Mouse (Mus musculus) heart, adult 2 months (tissue): ENCODE results near the gene Itgb3bp. TPM values are rescaled to one million over a fixed set of nuclear protein-coding genes. Genes with fewer than 3 reads are reported as not detected.

Experiments used
- DNase-seq, 2 experiments: peaks; one replicate each; pipeline ENCODE4 v3.0.0; 2021
- H3K27ac ChIP-seq: fragments of 200-600 bp; 2 replicates; pipeline ENCODE4 v1.8.1; 2022
- H3K27me3 ChIP-seq: fragments of 200-500 bp; 2 replicates; pipeline ENCODE4 v1.6.1; 2012; ENCODE audit warnings: mild to moderate bottlenecking, low read length, inconsistent platforms, mixed read lengths; ENCODE audit not compliant: control insufficient read depth, insufficient read depth
- H3K36me3 ChIP-seq: fragments of 200-500 bp; 2 replicates; pipeline ENCODE4 v1.6.1; 2012; ENCODE audit warnings: low read length, inconsistent platforms; ENCODE audit not compliant: control insufficient read depth, insufficient read depth
- H3K4me1 ChIP-seq: fragments of 200-500 bp; 2 replicates; pipeline ENCODE4 v1.6.1; 2011; ENCODE audit warnings: low read length; ENCODE audit not compliant: control insufficient read depth, insufficient read depth
- H3K4me3 ChIP-seq: fragments of 200-600 bp; 2 replicates; pipeline ENCODE4 v1.8.1; 2022
- H3K79me2 ChIP-seq: fragments of 200-500 bp; replicated peaks from 2 replicates; pipeline ENCODE4 v1.6.1; 2012; ENCODE audit warnings: mild to moderate bottlenecking, inconsistent platforms, low read length, moderate library complexity, mixed read lengths; ENCODE audit not compliant: control insufficient read depth, insufficient read depth
- H3K9ac ChIP-seq: fragments of 200-500 bp; 2 replicates; pipeline ENCODE4 v1.6.1; 2012; ENCODE audit warnings: low read depth, mild to moderate bottlenecking, control low read depth, inconsistent platforms, low read length, mixed read lengths
- CTCF ChIP-seq: fragments of 200-600 bp; IDR thresholded peaks from 2 replicates; pipeline ENCODE4 v1.8.1; 2022; ENCODE audit warnings: antibody characterized with exemption, mild to moderate bottlenecking, moderate library complexity
- EP300 ChIP-seq: fragments of 200-500 bp; IDR thresholded peaks from 2 replicates; pipeline ENCODE4 v1.6.1; 2011; ENCODE audit warnings: low read depth, low read length, control low read depth; ENCODE audit not compliant: insufficient read depth
- POLR2A ChIP-seq: fragments of 200-500 bp; IDR thresholded peaks from 2 replicates; pipeline ENCODE4 v1.6.1; 2011; ENCODE audit warnings: mild to moderate bottlenecking, low read depth, low read length, control low read depth; ENCODE audit not compliant: insufficient read depth
- WGBS: fragments of 180-500 bp; shearing (Covaris S2); methylation state at CpG from one replicate; pipeline ENCODE4 v1.1.7; 2018; 5-methylcytosine and 5-hydroxymethylcytosine counted together
- intact Hi-C: fragments of 180-260 bp; cut with DNase I; formaldehyde crosslinking; loops from one replicate; pipeline ENCODE4 v1.15.1; 2025
- polyA plus RNA-seq: library from polyadenylated mRNA; depleted of rRNA; stranded (reverse); fragments of >200 nt; gene quantifications from 2 replicates; pipeline ENCODE4 v1.2.3, GENCODE M21; 2012
- total RNA-seq, 2 experiments: library from RNA; stranded (reverse); gene quantifications; 2 replicates each; pipeline ENCODE4 v1.2.3; 2021

Gene Itgb3bp
- total and polyA plus RNA-seq, 3 experiments, result 0.86 to 5.0 (median 4.9) TPM

DNA sequence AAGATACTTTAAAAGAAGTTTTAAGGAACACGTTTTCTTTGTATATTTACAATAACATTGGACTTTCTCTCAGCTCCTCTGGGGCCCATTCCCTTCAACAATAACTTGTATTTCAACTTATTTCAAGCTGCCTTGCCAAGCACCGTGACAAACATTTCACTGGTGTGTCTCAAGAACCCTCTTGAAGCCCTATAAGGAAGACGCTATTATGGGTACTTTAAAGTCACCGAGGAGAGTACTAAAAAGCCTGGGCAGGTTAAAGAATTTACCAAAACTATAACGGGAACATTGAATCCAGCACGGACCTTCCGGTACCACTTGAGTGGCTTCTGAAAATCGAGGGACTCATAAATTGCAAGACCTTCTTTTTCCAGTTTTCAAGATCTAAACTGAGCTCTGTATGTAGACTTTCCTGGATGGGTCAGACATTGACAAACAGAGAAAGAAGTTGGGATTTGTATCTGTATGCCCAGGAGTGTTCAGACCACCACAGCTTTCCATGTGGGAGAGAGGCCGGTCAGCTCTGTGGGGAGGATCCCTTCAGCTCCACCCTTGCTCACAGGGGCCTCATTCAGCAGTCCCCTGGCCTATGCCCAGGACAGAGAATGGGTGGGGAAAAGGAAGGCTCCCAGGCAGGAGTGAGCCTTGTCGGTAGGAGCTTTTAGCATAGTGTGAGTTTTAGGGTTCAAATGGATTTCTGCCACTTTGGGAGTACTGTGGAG is 1.1 kb upstream of the Itgb3bp start:
- 33% methylated on average over 10 of the region's 10 CpGs for WGBS
- intact Hi-C loops, result no loop called here
- H3K9ac ChIP-seq, result peak overlapping the region; percentile 37
- no peaks in the 10 kb centered on the region for H3K27me3 ChIP-seq
- TF ChIP-seq CTCF (no peak), POLR2A (no peak), EP300 (no peak)
- no peaks in the 10 kb centered on the region for H3K79me2 ChIP-seq
- peak overlapping the region; percentile 93 for H3K27ac ChIP-seq
- peaks cover 1% of the 10 kb centered on the region; the same call in 1 of the 2 replicates for H3K4me1 ChIP-seq
- peak; percentile 48 to 50 for DNase-seq
- H3K4me3 ChIP-seq, result peak overlapping the region; percentile 88
- H3K36me3 ChIP-seq, result no peaks in the 10 kb centered on the region; the same call in 1 of the 2 replicates

GRCm38 (mm10) chr4:99929149-99929612 is 432 bp downstream of the Itgb3bp start, which contains the start of gene Pgm1:
Pgm1 (plus strand) TSS chr4:99929414.
- intact Hi-C loops, result loop anchor here (10.0 kb wide), 1 partner anchor 214 kb away; the partner anchor contains the start of gene Alg6
- H3K4me1 ChIP-seq, result peaks cover 1% of the 10 kb centered on the region; the same call in 1 of the 2 replicates

GRCm38 (mm10) chr4:99928521-99928920 is 1.1 kb downstream of the Itgb3bp start:
- Histone ChIP-seq H3K27me3 (no peaks in the 10 kb centered on the region), H3K4me3 (no peak overlapping the region), H3K79me2 (no peaks in the 10 kb centered on the region), H3K4me1 (peaks cover 1% of the 10 kb centered on the region; the same call in 1 of the 2 replicates), H3K9ac (no peak overlapping the region), H3K27ac (peak overlapping the region; percentile 93; the same call in 1 of the 2 replicates), H3K36me3 (no peaks in the 10 kb centered on the region; the same call in 1 of the 2 replicates)
- DNase-seq, result no peak
- TF ChIP-seq EP300 (no peak), POLR2A (no peak), CTCF (no peak)
- 34% methylated on average over 6 of the region's 6 CpGs for WGBS
- intact Hi-C loops, result loop anchor here (10.0 kb wide), 1 partner anchor 214 kb away; the partner anchor contains the start of gene Alg6

More at GRCm38 (mm10) chr4:99929149-99929612, 432 bp downstream of the Itgb3bp start, which contains the start of gene Pgm1:
- Histone ChIP-seq H3K9ac (peak within 1 kb of the TSS; percentile 92), H3K4me3 (peak within 1 kb of the TSS; percentile 88), H3K27ac (peak within 1 kb of the TSS; percentile 93), H3K27me3 (no peaks in the 10 kb centered on the region), H3K36me3 (no peaks in the 10 kb centered on the region; the same call in 1 of the 2 replicates), H3K79me2 (no peaks in the 10 kb centered on the region)
- 3% methylated on average over 23 of the region's 23 CpGs for WGBS
- TF ChIP-seq POLR2A (peak; percentile 87), CTCF (no peak)
- DNase-seq, result peak; percentile 90 to 93

- Histone ChIP-seq H3K27ac (no peak overlapping the region), H3K9ac (no peak overlapping the region), H3K4me3 (no peak overlapping the region), H3K4me1 (peaks cover 1% of the 10 kb centered on the region; the same call in 1 of the 2 replicates), H3K79me2 (no peaks in the 10 kb centered on the region), H3K36me3 (no peaks in the 10 kb centered on the region), H3K27me3 (no peaks in the 10 kb centered on the region)
- no peak for DNase-seq
- TF ChIP-seq EP300, result no peak
- no peak for TF ChIP-seq CTCF
- TF ChIP-seq POLR2A, result no peak
- intact Hi-C loops, result loop anchor here (10.0 kb wide), 1 partner anchor 212 kb away; the partner anchor contains the start of gene Alg6
- WGBS, result 87% methylated on average over 4 of the region's 4 CpGs
Measured at GRCm38 (mm10) chr4:99926380-99926779, 3.2 kb downstream of the Itgb3bp start.

DNA sequence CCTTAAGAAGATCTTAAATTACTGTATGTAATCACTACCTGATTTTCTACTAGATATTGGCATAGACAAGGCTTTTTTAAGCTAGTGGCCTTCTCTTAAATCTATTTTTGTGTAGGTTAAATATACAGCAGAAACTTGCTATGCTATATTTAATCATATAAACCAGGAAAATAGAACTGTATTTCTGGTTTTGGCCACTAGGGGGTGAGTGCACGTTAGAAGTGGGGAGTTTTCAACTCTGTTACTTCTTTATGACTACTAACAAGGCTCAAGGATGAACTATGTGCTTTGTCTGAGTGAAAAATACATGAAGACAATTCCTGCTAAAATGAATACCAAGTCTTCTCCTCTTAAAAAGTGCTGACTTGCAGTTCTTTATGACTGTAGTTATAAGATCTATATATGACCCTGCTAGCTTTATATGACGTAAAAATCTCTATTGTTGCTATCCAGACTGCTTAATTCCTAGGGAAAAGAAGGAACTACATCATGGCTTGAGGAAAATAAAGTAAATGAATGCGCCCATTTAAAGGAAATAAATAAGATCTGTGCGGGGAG is 15.6 kb downstream of the Itgb3bp start:
- H3K27me3 ChIP-seq, result no peaks in the 10 kb centered on the region
- no peak for DNase-seq
- intact Hi-C loops, result no loop called here
- no peaks in the 10 kb centered on the region for H3K79me2 ChIP-seq
- no peak overlapping the region for H3K4me3 ChIP-seq
- TF ChIP-seq EP300 (no peak), CTCF (peak; percentile 87)
- H3K9ac ChIP-seq, result no peak overlapping the region
- 69% methylated on average over 4 of the region's 4 CpGs for WGBS
- no peaks in the 10 kb centered on the region for H3K36me3 ChIP-seq
- no peaks in the 10 kb centered on the region for H3K4me1 ChIP-seq
- no peak overlapping the region for H3K27ac ChIP-seq

GRCm38 (mm10) chr4:99882405-99882804 is 47.2 kb downstream of the Itgb3bp start:
- DNase-seq, result no peak
- no peak overlapping the region for H3K27ac ChIP-seq
- no peak overlapping the region for H3K4me3 ChIP-seq
- no peaks in the 10 kb centered on the region for H3K36me3 ChIP-seq
- H3K4me1 ChIP-seq, result no peaks in the 10 kb centered on the region
- no peak overlapping the region for H3K9ac ChIP-seq
- intact Hi-C loops, result no loop called here
- H3K27me3 ChIP-seq, result no peaks in the 10 kb centered on the region
- H3K79me2 ChIP-seq, result no peaks in the 10 kb centered on the region
- TF ChIP-seq EP300, result no peak
- TF ChIP-seq POLR2A, result no peak
- TF ChIP-seq CTCF, result no peak
